Mouse (Mus musculus): ENCODE results near the gene Akap10. TPM values are rescaled to one million over a fixed set of nuclear protein-coding genes. Genes with fewer than 3 reads are reported as not detected.

The Akap10 gene
- polyA plus RNA-seq, 1 experiment from 2014 or later, result 18.8 TPM

GRCm38 (mm10) chr11:61919702-61920101 is 10.3 kb downstream of the Akap10 start:
- DNase-seq (ENCODE audit: low spot score), result no peak
- Histone ChIP-seq H3K27ac (no peak overlapping the region), H3K36me3 (peaks cover 59% of the 10 kb centered on the region), H3K4me1 (no peaks in the 10 kb centered on the region), H3K27me3 (ENCODE audit: low read depth, poor library complexity, severe bottlenecking) (no peaks in the 10 kb centered on the region), H3K9me3 (replicated peaks) (no peaks in the 10 kb centered on the region), H3K4me3 (no peak overlapping the region)
- WGBS, result 95% methylated on average over 3 of the region's 3 CpGs

- Histone ChIP-seq H3K4me1 (no peaks in the 10 kb centered on the region), H3K9me3 (replicated peaks) (no peaks in the 10 kb centered on the region), H3K27me3 (ENCODE audit: low read depth, poor library complexity, severe bottlenecking) (no peaks in the 10 kb centered on the region), H3K4me3 (no peak overlapping the region), H3K36me3 (peaks cover 91% of the 10 kb centered on the region), H3K27ac (no peak overlapping the region)
- no peak for DNase-seq (ENCODE audit: low spot score)
Measured at GRCm38 (mm10) chr11:61908315-61908714, 21.7 kb downstream of the Akap10 start.

- Histone ChIP-seq H3K27ac (no peak overlapping the region), H3K27me3 (ENCODE audit: low read depth, poor library complexity, severe bottlenecking) (no peaks in the 10 kb centered on the region), H3K4me3 (no peak overlapping the region), H3K36me3 (peaks cover 91% of the 10 kb centered on the region), H3K4me1 (no peaks in the 10 kb centered on the region), H3K9me3 (replicated peaks) (no peaks in the 10 kb centered on the region)
- DNase-seq (ENCODE audit: low spot score), result no peak
- WGBS, result 87% methylated on average over 5 of the region's 5 CpGs
Measured at GRCm38 (mm10) chr11:61882183-61882582, 47.9 kb downstream of the Akap10 start.

- H3K4me1 ChIP-seq, result no peaks in the 10 kb centered on the region
- H3K36me3 ChIP-seq, result peaks cover 91% of the 10 kb centered on the region
- no peak for DNase-seq (ENCODE audit: low spot score)
- no peaks in the 10 kb centered on the region for H3K27me3 ChIP-seq (ENCODE audit: low read depth, poor library complexity, severe bottlenecking)
- no peak overlapping the region for H3K4me3 ChIP-seq
- no peak overlapping the region for H3K27ac ChIP-seq
- no peaks in the 10 kb centered on the region for H3K9me3 ChIP-seq (replicated peaks)
Measured at GRCm38 (mm10) chr11:61879921-61880320, 50.1 kb downstream of the Akap10 start.

GRCm38 (mm10) chr11:61871881-61872280 is 58.2 kb downstream of the Akap10 start:
- H3K36me3 ChIP-seq, result peaks cover 86% of the 10 kb centered on the region
- no peaks in the 10 kb centered on the region for H3K9me3 ChIP-seq (replicated peaks)
- 95% methylated on average over 5 of the region's 5 CpGs for WGBS
- H3K4me3 ChIP-seq, result no peak overlapping the region
- no peaks in the 10 kb centered on the region for H3K4me1 ChIP-seq
- H3K27me3 ChIP-seq (ENCODE audit: low read depth, poor library complexity, severe bottlenecking), result no peaks in the 10 kb centered on the region
- DNase-seq (ENCODE audit: low spot score), result no peak
- H3K27ac ChIP-seq, result no peak overlapping the region

GRCm38 (mm10) chr11:61866856-61867255 is 63.2 kb downstream of the Akap10 start:
- Histone ChIP-seq H3K36me3 (peaks cover 40% of the 10 kb centered on the region), H3K9me3 (replicated peaks) (no peaks in the 10 kb centered on the region), H3K27ac (no peak overlapping the region), H3K4me3 (no peak overlapping the region), H3K4me1 (no peaks in the 10 kb centered on the region), H3K27me3 (ENCODE audit: low read depth, poor library complexity, severe bottlenecking) (no peaks in the 10 kb centered on the region)
- DNase-seq (ENCODE audit: low spot score), result no peak

GRCm38 (mm10) chr11:61861781-61862547 is 68.1 kb downstream of the Akap10 start:
- Histone ChIP-seq H3K4me3 (no peak overlapping the region), H3K27me3 (ENCODE audit: low read depth, poor library complexity, severe bottlenecking) (no peaks in the 10 kb centered on the region), H3K4me1 (no peaks in the 10 kb centered on the region), H3K9me3 (replicated peaks) (no peaks in the 10 kb centered on the region), H3K36me3 (0 out of 2 replicates have a peak, but pooled peaks cover 4% of the 10 kb centered on the region), H3K27ac (no peak overlapping the region)
- 81% methylated on average over 6 of the region's 6 CpGs for WGBS
- no peak for DNase-seq (ENCODE audit: low spot score)

GRCm38 (mm10) chr11:61859316-61859715 is 70.7 kb downstream of the Akap10 start:
- DNase-seq (ENCODE audit: low spot score), result no peak
- WGBS, result 90% methylated on average over 1 of the region's 1 CpGs

GRCm38 (mm10) chr11:61855539-61855938 is 74.5 kb downstream of the Akap10 start:
- Histone ChIP-seq H3K4me1 (peaks cover 19% of the 10 kb centered on the region), H3K27me3 (ENCODE audit: low read depth, poor library complexity, severe bottlenecking) (no peaks in the 10 kb centered on the region), H3K4me3 (peak overlapping the region; percentile 95), H3K9me3 (replicated peaks) (no peaks in the 10 kb centered on the region), H3K27ac (peak overlapping the region; percentile 97), H3K36me3 (peaks cover 2% of the 10 kb centered on the region; the same call in 1 of the 2 replicates)
- no peak for DNase-seq (ENCODE audit: low spot score)
- WGBS, result 44% methylated on average over 6 of the region's 6 CpGs

More at GRCm38 (mm10) chr11:61859316-61859715, 70.7 kb downstream of the Akap10 start:
- Histone ChIP-seq H3K27me3 (ENCODE audit: low read depth, poor library complexity, severe bottlenecking) (no peaks in the 10 kb centered on the region), H3K36me3 (no peaks in the 10 kb centered on the region), H3K27ac (no peak overlapping the region), H3K9me3 (replicated peaks) (no peaks in the 10 kb centered on the region), H3K4me1 (peaks cover 10% of the 10 kb centered on the region), H3K4me3 (no peak overlapping the region)

- peaks cover 19% of the 10 kb centered on the region for H3K4me1 ChIP-seq
- peak within 1 kb of the TSS; percentile 95 for H3K4me3 ChIP-seq
- H3K27ac ChIP-seq, result peak within 1 kb of the TSS; percentile 97
- H3K9me3 ChIP-seq (replicated peaks), result no peaks in the 10 kb centered on the region
- under 1% methylated on average over 58 of the region's 58 CpGs for WGBS
- no peaks in the 10 kb centered on the region for H3K27me3 ChIP-seq (ENCODE audit: low read depth, poor library complexity, severe bottlenecking)
- DNase-seq (ENCODE audit: low spot score), result peak; percentile 90
- peaks cover 4% of the 10 kb centered on the region; the same call in 1 of the 2 replicates for H3K36me3 ChIP-seq
Measured at GRCm38 (mm10) chr11:61854988-61855411, 75.1 kb downstream of the Akap10 start, which contains the start of gene Ulk2. Gene Ulk2 (minus strand): TSS chr11:61855073.

GRCm38 (mm10) chr11:61854211-61854987 is 75.7 kb downstream of the Akap10 start:
- WGBS, result under 1% methylated on average over 78 of the region's 87 CpGs

GRCm38 (mm10) chr11:61853659-61854058 is 76.4 kb downstream of the Akap10 start:
- Histone ChIP-seq H3K27me3 (ENCODE audit: low read depth, poor library complexity, severe bottlenecking) (no peaks in the 10 kb centered on the region), H3K36me3 (peaks cover 4% of the 10 kb centered on the region; the same call in 1 of the 2 replicates), H3K9me3 (replicated peaks) (no peaks in the 10 kb centered on the region), H3K4me3 (peak overlapping the region; percentile 95), H3K27ac (peak overlapping the region; percentile 97), H3K4me1 (peaks cover 19% of the 10 kb centered on the region)
- no peak for DNase-seq (ENCODE audit: low spot score)
- 23% methylated on average over 5 of the region's 5 CpGs for WGBS

More at GRCm38 (mm10) chr11:61854211-61854987, 75.7 kb downstream of the Akap10 start:
- Histone ChIP-seq H3K4me1 (peaks cover 19% of the 10 kb centered on the region), H3K4me3 (peak overlapping the region; percentile 95), H3K9me3 (replicated peaks) (no peaks in the 10 kb centered on the region), H3K27ac (peak overlapping the region; percentile 97), H3K27me3 (ENCODE audit: low read depth, poor library complexity, severe bottlenecking) (no peaks in the 10 kb centered on the region), H3K36me3 (peaks cover 4% of the 10 kb centered on the region; the same call in 1 of the 2 replicates)
- peak; percentile 84 for DNase-seq (ENCODE audit: low spot score)

GRCm38 (mm10) chr11:61852916-61853315 is 77.1 kb downstream of the Akap10 start:
- peaks cover 19% of the 10 kb centered on the region for H3K4me1 ChIP-seq
- no peak overlapping the region for H3K27ac ChIP-seq
- no peaks in the 10 kb centered on the region for H3K27me3 ChIP-seq (ENCODE audit: low read depth, poor library complexity, severe bottlenecking)
- H3K4me3 ChIP-seq, result no peak overlapping the region
- DNase-seq (ENCODE audit: low spot score), result no peak
- peaks cover 4% of the 10 kb centered on the region; the same call in 1 of the 2 replicates for H3K36me3 ChIP-seq
- no peaks in the 10 kb centered on the region for H3K9me3 ChIP-seq (replicated peaks)

Measured in limb, embryonic 10.5 days (tissue).